Mouse (Mus musculus) MEL (cell line): ENCODE measurements around the gene Itsn1. TPM values are rescaled to one million over a fixed set of nuclear protein-coding genes. Genes with fewer than 3 reads are reported as not detected.

ENCODE experiments used
- DNase-seq: peaks from one replicate; pipeline ENCODE4 v3.0.0; 2011; ENCODE audit warnings: low read depth, low spot score
- H3K27ac ChIP-seq: 2 replicates; pipeline ENCODE4 v1.5.1; 2012; ENCODE audit warnings: low read depth, mild to moderate bottlenecking, control low read depth, low read length, moderate library complexity; ENCODE audit not compliant: control insufficient read depth
- H3K27me3 ChIP-seq, 2 experiments: fragments of 150-350 bp in 1 of 2; sonication (generic) in 1 of 2; 2 replicates each; pipeline ENCODE4 v1.6.1; 2012; ENCODE audit warnings: low read length in 2 of 2, mild to moderate bottlenecking in 2 of 2, improper control_type of control experiment in 1 of 2, moderate library complexity in 1 of 2; ENCODE audit not compliant: insufficient read depth in 2 of 2, control insufficient read depth in 1 of 2
- H3K36me3 ChIP-seq, 2 experiments: 2 replicates each; pipeline ENCODE4 v1.6.1; 2012 to 2014; ENCODE audit warnings: low read length in 2 of 2, improper control_type of control experiment in 1 of 2, inconsistent platforms in 1 of 2, mild to moderate bottlenecking in 1 of 2; ENCODE audit not compliant: insufficient read depth in 2 of 2, control insufficient read depth in 1 of 2
- H3K4me1 ChIP-seq, 2 experiments: fragments of 150-350 bp in 1 of 2; sonication (generic) in 1 of 2; 2 replicates each; pipeline ENCODE4 v1.6.1; 2012; ENCODE audit warnings: low read length in 2 of 2, improper control_type of control experiment in 1 of 2, mild to moderate bottlenecking in 1 of 2; ENCODE audit not compliant: insufficient read depth in 2 of 2, control insufficient read depth in 1 of 2
- H3K4me3 ChIP-seq, 2 experiments: fragments of 150-350 bp in 1 of 2; sonication (generic) in 1 of 2; 2 replicates each; pipeline ENCODE4 v1.5.1; 2012; ENCODE audit warnings: low read depth in 2 of 2, low read length in 2 of 2, mild to moderate bottlenecking in 2 of 2, moderate library complexity in 2 of 2, control low read depth in 1 of 2, improper control_type of control experiment in 1 of 2; ENCODE audit not compliant: control insufficient read depth in 1 of 2, insufficient read depth in 1 of 2
- H3K79me2 ChIP-seq: 2 replicates; pipeline ENCODE4 v1.6.1; 2012; ENCODE audit warnings: mild to moderate bottlenecking, low read length, moderate library complexity; ENCODE audit not compliant: control insufficient read depth, poor library complexity, insufficient read depth
- H3K9ac ChIP-seq: 2 replicates; pipeline ENCODE4 v1.6.1; 2012; ENCODE audit warnings: low read depth, mild to moderate bottlenecking, control low read depth, low read length, moderate library complexity; ENCODE audit not compliant: control insufficient read depth, poor library complexity, severe bottlenecking
- H3K9me3 ChIP-seq: fragments of 150-350 bp; sonication (generic); replicated peaks from 2 replicates; pipeline ENCODE4 v1.6.1; 2012; ENCODE audit warnings: mild to moderate bottlenecking, low read length, improper control_type of control experiment, moderate library complexity; ENCODE audit not compliant: insufficient read depth
- BHLHE40 ChIP-seq: IDR thresholded peaks from 2 replicates; pipeline ENCODE4 v1.6.1; 2012; ENCODE audit warnings: low read depth, mild to moderate bottlenecking, inconsistent platforms, low read length, improper control_type of control experiment, borderline replicate concordance
- CHD1 ChIP-seq: IDR thresholded peaks from 2 replicates; pipeline ENCODE4 v1.6.1; 2012; ENCODE audit warnings: low read depth, mild to moderate bottlenecking, inconsistent platforms, low read length, improper control_type of control experiment
- CHD2 ChIP-seq: IDR thresholded peaks from 2 replicates; pipeline ENCODE4 v1.6.1; 2011; ENCODE audit warnings: low read length, improper control_type of control experiment
- CTCF ChIP-seq, 3 experiments: IDR thresholded peaks in 2 of 3; conservative IDR thresholded peaks in 1 of 3; 2 replicates each; pipeline ENCODE4 v1.5.1; 2011 to 2012; ENCODE audit warnings: low read length in 3 of 3, low read depth in 2 of 3, mild to moderate bottlenecking in 2 of 3, improper control_type of control experiment in 1 of 3, inconsistent platforms in 1 of 3, mixed read lengths in 1 of 3, moderate library complexity in 1 of 3; ENCODE audit not compliant: control insufficient read depth in 1 of 3, insufficient read depth in 1 of 3, poor library complexity in 1 of 3, severe bottlenecking in 1 of 3
- ELF1 ChIP-seq: IDR thresholded peaks from 2 replicates; pipeline ENCODE4 v1.6.1; 2014; ENCODE audit warnings: low read depth, mild to moderate bottlenecking, inconsistent platforms, low read length, improper control_type of control experiment, moderate library complexity
- EP300 ChIP-seq, 2 experiments: IDR thresholded peaks; 2 replicates each; pipeline ENCODE4 v1.6.1; 2011; ENCODE audit warnings: improper control_type of control experiment in 2 of 2, low read length in 2 of 2, low read depth in 1 of 2, mild to moderate bottlenecking in 1 of 2
- GATA1 ChIP-seq: IDR thresholded peaks from 2 replicates; pipeline ENCODE4 v1.6.1; 2011; ENCODE audit warnings: low read depth, low read length, improper control_type of control experiment
- MAFK ChIP-seq: IDR thresholded peaks from 2 replicates; pipeline ENCODE4 v1.6.1; 2011; ENCODE audit warnings: low read depth, mild to moderate bottlenecking, low read length, improper control_type of control experiment, borderline replicate concordance
- MAX ChIP-seq: IDR thresholded peaks from 2 replicates; pipeline ENCODE4 v1.6.1; 2011; ENCODE audit warnings: low read length, improper control_type of control experiment
- MAZ ChIP-seq: IDR thresholded peaks from 2 replicates; pipeline ENCODE4 v1.6.1; 2012; ENCODE audit warnings: low read depth, mild to moderate bottlenecking, inconsistent platforms, low read length, improper control_type of control experiment
- MEF2A ChIP-seq: IDR thresholded peaks from 2 replicates; pipeline ENCODE4 v1.6.1; 2014; ENCODE audit warnings: low read depth, mild to moderate bottlenecking, inconsistent platforms, low read length, improper control_type of control experiment; ENCODE audit not compliant: poor library complexity, insufficient replicate concordance, severe bottlenecking; ENCODE audit errors: extremely low read depth
- MXI1 ChIP-seq: IDR thresholded peaks from 2 replicates; pipeline ENCODE4 v1.6.1; 2011; ENCODE audit warnings: mild to moderate bottlenecking, low read depth, low read length, improper control_type of control experiment
- NELFE ChIP-seq: IDR thresholded peaks from 2 replicates; pipeline ENCODE4 v1.6.1; 2011; ENCODE audit warnings: low read depth, low read length, improper control_type of control experiment
- NRF1 ChIP-seq: IDR thresholded peaks from 2 replicates; pipeline ENCODE4 v1.6.1; 2014; ENCODE audit warnings: low read depth, mild to moderate bottlenecking, inconsistent platforms, low read length, improper control_type of control experiment, moderate library complexity; ENCODE audit not compliant: poor library complexity, insufficient read depth, severe bottlenecking
- SMC3 ChIP-seq: IDR thresholded peaks from 2 replicates; pipeline ENCODE4 v1.6.1; 2011; ENCODE audit warnings: low read depth, low read length, improper control_type of control experiment
- TAL1 ChIP-seq: IDR thresholded peaks from 2 replicates; pipeline ENCODE4 v1.6.1; 2012; ENCODE audit warnings: mild to moderate bottlenecking, inconsistent platforms, low read length, moderate library complexity, mixed read lengths
- ZKSCAN1 ChIP-seq: IDR thresholded peaks from 2 replicates; pipeline ENCODE4 v1.6.1; 2012; ENCODE audit warnings: low read depth, mild to moderate bottlenecking, inconsistent platforms, low read length, improper control_type of control experiment, moderate library complexity
- polyA plus RNA-seq, 2 experiments: library from polyadenylated mRNA; stranded (reverse) in 1 of 2; unstranded in 1 of 2; fragments of >175 nt in 1 of 2; fragments of >200 nt in 1 of 2; gene quantifications; 2 replicates each; pipeline versions ENCODE4 v1.2.1 to v1.2.4; 2012; ENCODE audit warnings: low replicate concordance in 2 of 2, low read depth in 1 of 2; ENCODE audit not compliant: insufficient read length in 2 of 2, insufficient read depth in 1 of 2, missing spikeins in 1 of 2
- total RNA-seq: library from RNA; depleted of rRNA; stranded (reverse); fragments of 300-350 nt; gene quantifications from 2 replicates; pipeline ENCODE4 v1.2.3, GENCODE M21; 2012

Gene Itsn1
- total and polyA plus RNA-seq, 3 experiments: 14.7 to 36.5 TPM; not detected in 1

- Histone ChIP-seq H3K79me2 (no peaks in the 10 kb centered on the region), H3K27me3 (no peaks in the 10 kb centered on the region), H3K4me3 (no peak overlapping the region), H3K36me3 (no peaks in the 10 kb centered on the region), H3K9ac (no peak overlapping the region), H3K9me3 (no peaks in the 10 kb centered on the region), H3K4me1 (peaks cover 0 to 7% of the 10 kb centered on the region in 2 experiments; a peak in 2 of 4 replicates), H3K27ac (no peak overlapping the region)
- 0 out of 2 replicates have a peak, but pooled peaks have one; percentile 35 for TF ChIP-seq MAX
- TF ChIP-seq MXI1: peak; percentile 43; the same call in 1 of the 2 replicates
- TF ChIP-seq CHD2: no peak
- TF ChIP-seq BHLHE40: peak; percentile 25; the same call in 1 of the 2 replicates
- peak; percentile 45 for DNase-seq
Measured at GRCm38 (mm10) chr16:91898850-91899848, 170.1 kb downstream of the Itsn1 start.

GRCm38 (mm10) chr16:91900274-91900673 is 171.2 kb downstream of the Itsn1 start:
- Histone ChIP-seq H3K9me3 (no peaks in the 10 kb centered on the region), H3K4me1 (peaks cover 0 to 6% of the 10 kb centered on the region in 2 experiments; a peak in 1 of 4 replicates), H3K9ac (no peak overlapping the region), H3K27me3 (no peaks in the 10 kb centered on the region), H3K36me3 (no peaks in the 10 kb centered on the region), H3K27ac (no peak overlapping the region), H3K79me2 (no peaks in the 10 kb centered on the region), H3K4me3 (no peak overlapping the region)
- TF ChIP-seq EP300 (IDR thresholded peaks at IDR 0.05; ENCODE audit: low read depth in 1 of 2, low read length in 2 of 2) (no peak), TAL1 (no peak), MXI1 (no peak), MEF2A (no peak), ZKSCAN1 (no peak), MAZ (no peak), NELFE (no peak), CHD1 (no peak), SMC3 (no peak), ELF1 (no peak), GATA1 (no peak), NRF1 (no peak), MAFK (no peak), CTCF (IDR thresholded peaks at IDR 0.05 in 2 of 3, conservative IDR thresholded peaks at IDR 0.05 in 1 of 3; ENCODE audit: control insufficient read depth in 1 of 3, insufficient read depth in 1 of 3, low read depth in 2 of 3, low read length in 3 of 3, poor library complexity in 1 of 3, severe bottlenecking in 1 of 3) (no peak)
- DNase-seq: no peak
